Mouse (Mus musculus) lung, adult 18-20 months (tissue): ENCODE data around the gene Slco3a1.

ENCODE experiments used
- DNase-seq, 2 experiments: peaks; one replicate each; pipeline ENCODE4 v3.0.0; 2022; ENCODE audit warnings: mixed read lengths in 2 of 2

Slco3a1 gene

GRCm38 (mm10) chr7:74376397-74377044 lies 178.1 kb downstream of the Slco3a1 start:
- DNase-seq: no peak

DNA sequence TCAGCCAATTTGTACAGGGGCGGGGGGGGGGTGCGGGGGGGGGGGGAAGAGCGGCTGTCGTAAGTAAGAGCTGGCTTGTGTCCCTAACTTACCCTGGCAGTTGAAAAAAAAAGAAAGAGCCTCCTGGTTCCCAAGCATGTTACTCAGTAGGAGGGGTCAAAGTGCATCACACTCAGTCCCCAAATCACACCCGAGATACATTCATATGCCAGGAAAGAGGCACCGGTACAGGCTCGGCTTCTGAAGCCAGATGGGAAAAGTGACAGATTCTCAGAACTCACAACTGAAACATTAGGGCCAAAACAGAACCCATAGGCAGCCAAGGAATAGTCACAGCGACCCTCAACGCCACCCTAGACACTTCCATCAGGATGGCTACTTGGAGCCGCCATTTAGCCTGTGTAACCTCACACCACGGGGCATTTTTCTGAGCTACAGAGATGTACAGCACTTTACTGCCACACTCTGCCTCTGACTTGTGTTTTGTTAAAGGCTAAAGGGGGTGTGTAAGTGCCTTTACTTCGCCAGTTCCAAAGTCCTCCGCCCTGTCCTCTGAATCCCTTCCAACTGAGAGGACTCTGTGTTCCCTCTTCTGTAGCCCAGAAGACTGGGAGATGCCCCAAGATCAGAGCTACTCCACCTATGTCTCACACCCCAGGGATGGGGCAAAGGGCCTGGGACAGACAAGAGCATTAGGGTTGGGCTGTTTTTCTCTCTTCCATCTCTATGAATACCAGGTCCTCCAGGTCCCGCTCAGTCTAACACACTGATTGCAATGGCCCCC lies 179.2 kb downstream of the Slco3a1 start:
- no peak for DNase-seq

- DNase-seq: no peak
Observed at GRCm38 (mm10) chr7:74373056-74373455, 181.5 kb downstream of the Slco3a1 start.

DNA sequence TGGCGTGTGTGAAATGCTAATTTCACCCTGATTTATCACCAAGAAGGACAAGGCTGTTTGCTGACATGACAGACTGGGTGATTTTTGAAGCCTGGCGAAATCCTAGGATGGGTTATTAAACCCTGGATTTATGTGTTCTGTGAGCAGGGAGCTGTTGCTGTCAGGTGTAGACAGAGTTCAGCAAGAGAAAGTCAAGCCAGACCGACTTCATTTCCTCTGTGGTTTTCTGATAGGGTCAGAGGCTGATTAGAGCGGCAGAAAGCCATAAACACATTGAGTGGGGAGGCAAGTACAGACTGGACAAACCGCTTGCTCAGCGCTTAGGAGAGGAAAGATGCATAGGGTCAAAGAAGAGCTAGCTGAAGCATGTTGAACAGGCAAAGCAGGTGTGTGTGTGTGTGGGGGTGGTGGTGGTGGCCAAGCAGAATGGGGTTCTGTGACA lies 182.4 kb downstream of the Slco3a1 start:
- no peak for DNase-seq

- no peak for DNase-seq
Observed at GRCm38 (mm10) chr7:74371656-74372055, 182.9 kb downstream of the Slco3a1 start.

DNA sequence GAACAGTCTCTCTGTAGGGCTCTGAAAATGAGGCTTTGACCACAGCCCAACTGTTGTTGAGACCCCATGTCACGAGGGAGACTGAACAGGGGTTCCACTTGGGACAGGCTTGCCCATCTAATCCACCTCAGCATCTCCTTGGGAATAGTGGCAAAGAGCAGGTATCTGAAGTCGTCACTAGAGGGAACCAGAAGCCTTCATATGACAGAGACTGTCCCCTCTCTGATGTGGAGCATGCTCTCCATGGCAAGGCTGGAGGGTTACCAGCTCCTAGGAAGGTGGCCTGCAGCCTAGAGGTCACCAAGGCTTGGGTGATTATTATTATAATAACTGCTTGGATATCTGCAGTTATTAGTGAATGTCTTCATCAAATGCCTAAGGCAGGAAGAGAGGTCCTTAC lies 183.4 kb downstream of the Slco3a1 start:
- DNase-seq: peak in 1 of 2 experiments; percentile 34

GRCm38 (mm10) chr7:74369657-74370056 lies 184.9 kb downstream of the Slco3a1 start:
- peak; percentile 21 to 40 for DNase-seq

DNA sequence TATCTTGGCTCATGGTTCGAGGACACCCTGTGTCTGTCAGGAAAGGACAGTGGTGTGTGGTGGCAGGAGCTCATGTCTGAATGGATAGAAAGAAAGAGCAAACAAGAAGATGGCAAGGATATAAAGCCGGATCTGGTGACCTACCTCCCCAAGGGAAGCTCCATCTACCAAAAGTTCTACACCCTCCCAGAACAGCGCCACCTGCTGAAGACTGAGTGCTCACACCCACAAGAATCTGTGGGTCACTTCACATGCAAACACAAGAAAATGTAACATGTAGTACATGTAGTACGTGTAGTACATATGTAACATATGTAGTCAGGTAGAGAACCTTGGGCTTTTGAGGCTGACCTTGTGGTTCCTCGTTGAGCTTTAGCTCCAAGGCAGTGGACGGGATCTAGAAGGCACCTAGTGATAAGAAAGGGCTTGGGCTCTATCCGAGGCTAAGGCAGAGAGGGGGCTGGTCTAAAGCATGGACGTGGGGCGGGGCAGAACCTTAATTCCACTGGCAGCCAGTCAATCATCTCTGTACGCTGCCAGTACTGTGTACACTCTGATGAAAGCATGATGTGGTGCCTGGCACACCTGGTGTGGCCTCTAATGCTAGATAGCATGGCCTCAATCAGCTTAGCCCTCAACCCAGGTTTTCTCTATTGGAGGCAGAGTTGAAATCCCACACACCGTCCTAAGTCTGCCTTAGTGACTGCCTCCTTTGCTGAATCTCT lies 186.2 kb downstream of the Slco3a1 start:
- DNase-seq: peak in 1 of 2 experiments; percentile 26

DNA sequence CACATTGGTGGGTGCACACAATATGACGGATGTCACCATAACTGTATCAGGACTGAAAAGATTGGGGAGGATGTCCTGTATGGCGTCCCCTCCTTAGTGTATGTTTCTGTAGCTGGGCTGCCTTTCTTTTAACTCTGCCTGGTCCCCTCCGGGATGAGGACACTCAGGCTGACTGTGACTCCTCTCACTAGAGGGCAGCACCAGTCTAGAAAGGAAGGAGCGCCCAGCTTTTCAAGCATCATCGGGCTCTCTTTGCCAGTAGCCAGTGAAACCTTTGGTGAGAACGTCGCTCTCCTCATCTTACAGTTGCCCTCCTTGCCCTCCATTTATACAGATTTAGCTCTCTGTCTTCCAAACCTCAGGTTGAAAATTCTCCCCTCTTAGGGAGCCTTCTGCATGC lies 187.2 kb downstream of the Slco3a1 start:
- DNase-seq: peak; percentile 30 to 45

DNA sequence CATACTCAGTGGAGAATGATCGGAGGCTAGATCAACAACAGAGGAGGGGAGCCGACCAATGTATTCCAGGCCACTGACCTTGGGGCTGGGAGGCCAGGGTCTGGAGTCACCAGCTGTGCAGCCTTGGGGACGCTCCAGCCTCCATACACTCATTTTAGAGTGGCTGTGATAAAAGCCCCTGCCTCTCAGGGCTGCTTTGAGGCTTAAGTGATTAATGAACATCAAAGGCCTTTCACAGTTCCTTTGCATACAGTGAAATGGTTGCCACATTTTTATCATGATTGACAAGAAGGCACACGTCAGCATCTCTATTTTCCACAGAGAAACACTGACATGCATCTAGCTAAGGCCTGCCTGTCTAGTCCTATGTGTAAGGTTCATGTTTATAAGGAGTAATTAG lies 189.0 kb downstream of the Slco3a1 start:
- no peak for DNase-seq

DNA sequence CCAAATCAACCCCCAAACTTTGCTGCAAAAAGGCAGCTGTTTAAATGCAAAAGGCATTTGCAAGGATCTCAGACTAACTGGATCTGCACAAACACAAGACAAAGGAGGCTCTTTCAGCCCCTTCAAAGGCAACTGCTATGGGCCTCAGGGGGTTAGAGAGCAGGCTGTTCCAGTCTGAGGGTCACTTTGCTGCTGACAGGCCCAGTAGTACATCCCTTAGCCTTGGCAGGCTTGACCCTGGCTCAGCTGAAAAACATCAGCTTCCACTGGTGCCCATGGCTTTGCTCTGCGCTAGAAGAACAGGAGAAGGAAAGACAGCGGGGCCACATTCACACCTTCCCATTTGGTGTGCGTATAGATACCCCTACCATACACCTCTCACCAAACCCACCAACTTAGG lies 189.6 kb downstream of the Slco3a1 start:
- DNase-seq: no peak

DNA sequence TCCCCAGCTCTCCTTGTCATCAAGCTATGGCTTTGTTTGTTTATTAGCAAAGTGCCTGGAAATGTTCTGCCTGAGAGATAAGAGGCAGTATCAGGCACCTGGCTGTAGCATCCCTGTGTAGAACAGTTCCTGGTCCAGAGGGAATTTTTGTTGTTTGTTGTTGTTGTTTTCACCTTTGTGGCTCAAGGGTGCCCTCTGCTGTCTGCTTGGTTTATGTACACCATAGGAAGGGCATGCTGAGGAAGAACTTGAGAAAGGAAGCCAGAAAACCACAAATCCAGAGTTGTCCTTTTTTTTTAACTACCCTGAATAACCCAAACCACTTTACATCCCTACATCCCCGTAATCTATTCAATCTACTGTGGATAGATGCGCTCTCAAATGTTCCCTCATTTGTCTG lies 191.1 kb downstream of the Slco3a1 start:
- DNase-seq: no peak

GRCm38 (mm10) chr7:74361677-74362076 lies 192.9 kb downstream of the Slco3a1 start:
- DNase-seq: no peak

GRCm38 (mm10) chr7:74357027-74357426 lies 197.6 kb downstream of the Slco3a1 start:
- no peak for DNase-seq

DNA sequence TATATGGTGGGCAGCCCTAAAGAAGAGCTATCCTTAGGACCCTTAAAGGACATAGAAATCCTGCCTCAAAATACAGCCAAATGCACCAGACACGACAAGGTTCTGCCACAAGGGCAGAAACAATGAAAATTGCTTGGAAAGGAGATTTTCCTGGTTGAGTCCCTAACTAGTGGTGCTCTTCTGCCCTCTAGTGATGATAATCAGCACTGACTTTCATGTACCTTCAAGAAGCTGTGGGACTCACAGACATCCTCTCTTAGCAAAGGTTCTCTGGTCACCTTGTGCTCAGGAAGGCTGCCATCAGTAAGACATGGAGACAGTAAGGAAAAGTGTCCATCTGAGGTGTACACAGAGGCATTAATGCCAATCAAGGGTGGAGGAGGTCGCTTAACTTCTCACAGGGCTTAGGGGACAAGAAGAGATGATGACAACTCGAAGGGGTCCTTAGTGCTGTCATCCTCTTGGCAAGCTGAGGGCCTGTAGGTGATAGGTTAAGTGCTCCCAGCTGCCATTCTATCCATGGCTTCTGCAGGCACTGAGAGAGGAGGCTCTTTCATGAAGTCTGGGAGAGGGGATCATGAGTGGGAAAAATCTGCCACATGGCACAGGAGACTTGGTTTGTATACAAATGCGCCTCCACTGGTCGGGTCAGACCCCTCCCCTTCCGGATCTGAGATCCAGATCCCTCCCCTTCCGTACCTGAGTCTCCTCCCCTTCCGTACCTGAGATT lies 199.9 kb downstream of the Slco3a1 start:
- DNase-seq: no peak

GRCm38 (mm10) chr7:74353707-74354468 lies 200.7 kb downstream of the Slco3a1 start:
- DNase-seq: no peak

GRCm38 (mm10) chr7:74353240-74353639 lies 201.3 kb downstream of the Slco3a1 start:
- no peak for DNase-seq

DNA sequence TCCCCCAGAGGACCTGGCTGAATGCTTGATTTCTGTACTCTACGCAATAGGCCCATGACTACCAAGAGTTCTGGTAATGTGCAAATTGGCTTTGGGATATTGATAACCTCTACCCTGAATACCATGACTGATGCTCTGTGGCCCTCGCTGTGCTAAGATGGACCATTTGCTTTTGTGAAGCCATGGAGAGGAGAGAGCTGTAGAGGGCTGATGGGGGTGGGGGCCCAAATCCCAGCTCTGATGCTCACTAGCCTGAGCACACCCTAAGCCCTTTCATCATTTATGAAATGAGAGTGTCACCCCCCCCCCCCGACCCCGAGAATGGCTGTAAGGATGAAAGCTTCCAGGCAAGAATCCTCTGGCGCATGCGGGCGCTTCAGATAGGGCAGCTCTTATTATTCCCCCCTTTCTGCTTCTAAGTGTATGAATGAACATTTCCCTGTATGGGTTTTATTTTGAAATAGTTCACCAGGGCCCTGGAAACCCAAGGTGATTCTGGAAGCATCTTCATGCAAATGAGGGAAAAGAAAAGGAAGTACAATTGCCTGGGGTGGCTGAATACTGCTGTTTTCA lies 206.2 kb downstream of the Slco3a1 start:
- no peak for DNase-seq

DNA sequence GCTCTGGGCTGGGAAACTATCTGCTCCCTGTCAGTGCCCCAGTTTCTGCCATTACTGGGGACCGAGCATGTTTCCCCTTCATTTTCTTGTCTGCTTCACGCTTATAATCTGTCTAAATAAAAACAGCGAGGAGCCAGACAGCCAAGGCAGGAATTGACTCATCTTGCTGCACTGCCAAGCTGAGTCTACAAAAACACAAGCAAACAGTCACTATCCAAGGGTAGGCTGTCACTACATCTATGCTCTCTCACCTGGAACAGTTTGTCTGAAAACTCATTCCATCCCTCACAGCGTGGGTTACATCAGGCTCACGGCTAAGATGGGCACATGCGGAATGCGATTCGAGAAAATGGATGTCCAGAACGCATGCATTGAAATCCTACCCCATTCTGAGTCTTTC lies 207.6 kb downstream of the Slco3a1 start:
- no peak for DNase-seq

GRCm38 (mm10) chr7:74346451-74346850 lies 208.1 kb downstream of the Slco3a1 start:
- DNase-seq: no peak

DNA sequence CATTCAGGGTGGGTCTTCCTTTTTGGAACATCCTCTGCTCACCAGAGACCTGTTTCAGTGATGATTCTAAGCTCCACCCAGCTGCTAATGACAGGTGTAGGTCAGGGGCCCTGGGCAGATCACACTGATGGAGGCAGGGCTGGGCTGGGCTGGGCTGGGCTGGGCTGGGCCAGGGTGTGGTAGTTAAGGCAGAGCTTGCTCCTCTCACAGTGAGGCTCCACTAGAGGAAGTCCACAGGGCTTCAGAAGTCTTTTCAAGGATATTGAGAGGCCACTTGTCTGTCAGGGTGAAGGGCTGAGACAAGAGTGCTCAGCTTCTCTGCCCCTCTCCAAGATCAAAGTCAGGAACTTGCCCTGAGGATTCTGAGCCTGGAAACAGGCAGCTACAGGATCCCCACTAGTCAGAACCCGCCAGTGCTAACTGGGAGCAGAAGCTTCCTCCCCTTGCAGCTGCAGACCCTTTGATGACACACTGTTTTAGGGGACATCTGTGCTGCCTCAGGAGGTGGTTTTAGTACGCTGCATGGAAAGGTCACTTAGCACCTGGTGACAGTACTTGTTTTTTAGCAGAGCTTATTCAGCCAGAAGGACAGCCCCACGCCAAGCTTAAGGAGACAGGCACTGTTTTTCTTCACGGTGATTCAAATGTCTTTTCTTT lies 213.3 kb downstream of the Slco3a1 start:
- no peak for DNase-seq
